Mouse (Mus musculus): ENCODE results near the gene Bloc1s2.

DNA sequence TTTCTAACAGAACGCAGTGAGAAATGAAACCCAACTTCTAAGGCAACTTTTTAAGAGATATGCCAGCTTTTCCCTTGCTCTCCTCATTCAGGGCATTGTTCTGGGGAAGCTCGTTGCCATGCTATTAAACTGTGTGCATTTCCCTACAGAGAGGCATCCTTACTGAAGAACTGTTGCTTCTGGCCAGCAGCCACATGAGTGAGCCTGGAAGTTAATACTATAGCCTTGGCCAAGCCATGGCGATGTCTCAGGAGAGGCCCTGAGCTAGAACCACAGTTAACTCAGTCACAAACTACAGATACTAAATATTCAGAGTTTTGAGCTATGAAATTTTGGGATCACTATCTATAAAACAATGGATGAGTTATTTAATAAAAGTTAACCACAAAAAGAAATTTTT lies 43.2 kb downstream of the Bloc1s2 start:
- TF ChIP-seq EP300 (IDR thresholded peaks at IDR 0.05; ENCODE audit: low read depth) (no peak), CTCF (IDR thresholded peaks at IDR 0.05; ENCODE audit: low read depth) (no peak)
